Mouse (Mus musculus): ENCODE data around the gene Snph.

The Snph gene

DNA sequence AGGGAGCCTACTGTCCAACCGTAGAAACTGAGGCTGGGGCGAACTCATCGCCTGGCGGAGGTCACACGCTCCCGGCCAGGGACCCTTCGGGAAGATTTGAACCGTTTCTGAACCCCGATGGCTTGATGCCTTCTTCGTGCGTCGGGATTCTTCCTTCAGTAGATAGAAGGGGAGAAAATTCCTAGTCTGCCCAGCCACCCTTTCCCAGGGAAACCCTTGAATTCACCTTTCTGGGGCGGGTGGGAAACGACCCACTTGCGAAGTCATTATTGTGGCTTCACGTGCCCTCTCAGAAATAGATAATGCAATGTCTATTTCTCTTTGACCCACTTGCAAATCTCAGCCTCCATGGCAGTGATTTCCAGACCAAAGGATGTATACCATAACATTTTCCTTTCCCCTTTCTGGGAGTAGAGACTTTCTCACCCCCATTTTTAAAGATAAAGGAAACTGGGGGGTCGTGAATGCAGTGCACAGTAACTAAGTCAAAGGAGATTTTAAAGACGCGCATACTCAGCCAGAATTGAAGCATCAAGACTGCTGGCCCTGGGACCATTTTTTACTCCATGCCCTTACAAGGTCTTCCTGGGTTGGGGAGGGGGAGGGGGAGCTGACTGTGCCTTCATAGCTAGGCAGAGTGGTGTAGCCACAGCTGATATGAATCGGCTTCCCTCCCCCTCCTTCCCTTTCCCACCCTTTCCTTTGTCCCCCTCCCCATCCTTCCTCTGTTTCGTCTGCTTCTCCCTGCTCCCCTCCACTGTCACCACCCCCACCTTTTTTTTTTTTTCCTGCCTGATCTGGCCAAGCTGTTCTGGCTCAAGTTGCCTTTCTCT lies 89.1 kb downstream of the Snph start:
- DNase-seq (ENCODE audit: low spot score in 2 of 2) = no peak

DNA sequence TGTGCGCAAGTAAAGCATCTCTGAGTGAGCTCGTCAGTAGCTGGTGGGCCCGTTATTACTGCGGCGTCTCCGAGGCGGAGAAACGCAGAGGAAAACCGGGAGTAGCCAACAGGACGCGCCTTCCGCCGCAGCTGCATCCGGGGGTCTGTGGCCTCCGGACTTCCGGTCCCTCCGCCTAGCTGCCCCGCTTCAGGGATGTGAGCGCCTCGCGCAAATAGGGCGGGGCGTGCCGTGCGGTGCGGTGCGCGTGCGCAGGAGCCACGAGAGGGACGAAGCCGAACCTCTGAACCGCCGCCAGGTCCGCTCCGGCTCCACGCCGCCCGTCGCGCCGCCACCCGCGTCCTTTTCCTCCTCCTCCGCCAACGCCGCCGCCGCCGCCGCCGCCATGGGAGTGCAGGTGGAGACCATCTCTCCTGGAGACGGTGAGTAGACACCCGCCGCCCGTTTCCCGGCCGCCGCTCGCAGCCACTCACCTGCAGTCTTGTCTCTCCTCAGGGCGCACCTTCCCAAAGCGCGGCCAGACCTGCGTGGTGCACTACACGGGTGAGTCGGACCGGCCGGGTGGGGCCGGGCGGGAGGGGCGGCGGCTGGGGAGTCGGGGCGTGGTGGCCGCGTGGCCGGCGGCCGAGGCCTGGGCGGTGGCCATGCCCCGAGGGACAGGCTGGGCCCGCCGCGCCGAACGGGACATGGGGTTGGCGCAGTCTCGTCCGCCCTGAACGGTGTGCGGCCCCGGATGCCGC lies 89.9 kb downstream of the Snph start, which contains the start of gene Fkbp1a:
Fkbp1a (plus strand) TSS at position 161 of the 740 bp plus-strand sequence.
- peak; percentile 92 to 94 for DNase-seq (ENCODE audit: low spot score in 2 of 2)
